Mouse (Mus musculus): ENCODE data around the gene Crb2. TPM values are rescaled to one million over a fixed set of nuclear protein-coding genes. Genes with fewer than 3 reads are reported as not detected.

The Crb2 gene
- 1.3 and 2.1 TPM in 2 replicates for polyA plus RNA-seq (2015; fragmentation: Nextera tagmentation; extraction: Ambion mirVana)

GRCm38 (mm10) chr2:37776016-37776415 is at the start of gene Crb2:
Gene Crb2 (plus strand): TSS chr2:37776249.
- H3K4me1 ChIP-seq (replicated peaks), result peaks cover 44% of the 10 kb centered on the region

GRCm38 (mm10) chr2:37731241-37731801 is 44.7 kb upstream of the Crb2 start:
- ATAC-seq (replicated peaks; ENCODE audit: insufficient number of reproducible peaks, insufficient read depth, low FRiP score, low read depth), result no peak
- 86% methylated on average over 5 of the region's 5 CpGs for WGBS

More at GRCm38 (mm10) chr2:37776016-37776415, at the start of gene Crb2:
- H3K27ac ChIP-seq, result no peak within 1 kb of the TSS
- H3K27me3 ChIP-seq, result peaks cover 21% of the 10 kb centered on the region
- peak within 1 kb of the TSS; percentile 40 for H3K4me3 ChIP-seq
- WGBS, result 7% methylated on average over 16 of the region's 18 CpGs
- H3K36me3 ChIP-seq, result no peaks in the 10 kb centered on the region
- H3K4me2 ChIP-seq, result peak within 1 kb of the TSS; percentile 65
- ATAC-seq (replicated peaks; ENCODE audit: insufficient number of reproducible peaks, insufficient read depth, low FRiP score, low read depth), result no peak
- H3K9me3 ChIP-seq (replicated peaks), result no peaks in the 10 kb centered on the region
- H3K9ac ChIP-seq, result peak within 1 kb of the TSS; percentile 33

GRCm38 (mm10) chr2:37734979-37735806 is 40.9 kb upstream of the Crb2 start:
- Histone ChIP-seq H3K4me1 (replicated peaks) (peaks cover 11% of the 10 kb centered on the region), H3K36me3 (no peaks in the 10 kb centered on the region), H3K4me3 (peak overlapping the region; percentile 15), H3K9me3 (replicated peaks) (no peaks in the 10 kb centered on the region), H3K9ac (no peak overlapping the region), H3K27me3 (no peaks in the 10 kb centered on the region), H3K27ac (no peak overlapping the region), H3K4me2 (peak overlapping the region; percentile 48)
- no peak; the same call in 1 of the 2 replicates for ATAC-seq (replicated peaks; ENCODE audit: insufficient number of reproducible peaks, insufficient read depth, low FRiP score, low read depth)
- 12% methylated on average over 17 of the region's 17 CpGs for WGBS

More at GRCm38 (mm10) chr2:37731241-37731801, 44.7 kb upstream of the Crb2 start:
- Histone ChIP-seq H3K4me1 (replicated peaks) (peaks cover 11% of the 10 kb centered on the region), H3K4me2 (no peak overlapping the region), H3K4me3 (no peak overlapping the region), H3K36me3 (no peaks in the 10 kb centered on the region), H3K9ac (no peak overlapping the region), H3K27me3 (no peaks in the 10 kb centered on the region), H3K9me3 (replicated peaks) (no peaks in the 10 kb centered on the region), H3K27ac (no peak overlapping the region)

- Histone ChIP-seq H3K27me3 (no peaks in the 10 kb centered on the region), H3K4me3 (peak overlapping the region; percentile 15), H3K4me2 (peak overlapping the region; percentile 48), H3K9ac (no peak overlapping the region), H3K27ac (no peak overlapping the region), H3K9me3 (replicated peaks) (no peaks in the 10 kb centered on the region), H3K36me3 (no peaks in the 10 kb centered on the region), H3K4me1 (replicated peaks) (peaks cover 11% of the 10 kb centered on the region)
- 43% methylated on average over 1 of the region's 1 CpGs for WGBS
- ATAC-seq (replicated peaks; ENCODE audit: insufficient number of reproducible peaks, insufficient read depth, low FRiP score, low read depth), result no peak
Measured at GRCm38 (mm10) chr2:37735807-37736188, 40.3 kb upstream of the Crb2 start.

DNA sequence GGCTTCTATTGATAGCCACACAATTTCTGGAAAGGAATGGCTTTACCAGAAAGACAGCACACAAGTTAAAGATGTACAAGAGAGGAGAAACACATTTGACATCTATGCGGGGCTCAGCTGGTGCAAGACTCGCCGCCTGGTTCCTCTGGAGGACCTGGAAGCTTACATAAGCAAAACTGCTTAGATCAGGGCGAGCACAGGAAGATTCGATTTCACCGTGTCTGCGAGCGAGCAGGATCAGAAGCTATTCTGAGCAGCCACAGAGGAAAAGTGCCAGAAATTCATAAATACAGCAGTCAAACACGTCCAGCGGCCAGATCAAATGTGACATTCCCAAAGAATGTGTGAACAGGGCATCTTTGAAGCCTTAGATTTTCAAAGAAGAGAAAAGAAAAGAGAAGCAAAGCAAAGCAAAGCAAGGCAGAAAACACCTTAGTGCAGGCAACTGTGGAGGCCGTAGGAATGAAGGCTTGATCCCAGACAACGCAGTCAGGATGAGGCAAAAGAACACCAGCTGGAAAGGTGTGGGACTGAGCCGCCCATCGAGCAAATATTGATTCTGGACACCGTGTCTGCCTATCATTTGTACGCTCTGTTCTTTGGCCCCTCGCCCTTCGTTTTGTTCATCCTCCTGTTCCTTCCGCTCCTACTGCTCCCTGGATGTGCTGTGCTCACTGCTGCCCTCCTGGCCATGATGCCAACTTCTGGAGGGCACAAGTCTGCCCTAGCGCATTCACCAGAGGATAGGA is 34.1 kb upstream of the Crb2 start:
- H3K4me1 ChIP-seq (replicated peaks), result no peaks in the 10 kb centered on the region
- no peak overlapping the region for H3K4me2 ChIP-seq
- H3K27me3 ChIP-seq, result no peaks in the 10 kb centered on the region
- no peak for ATAC-seq (replicated peaks; ENCODE audit: insufficient number of reproducible peaks, insufficient read depth, low FRiP score, low read depth)
- no peaks in the 10 kb centered on the region for H3K36me3 ChIP-seq
- no peaks in the 10 kb centered on the region for H3K9me3 ChIP-seq (replicated peaks)
- no peak overlapping the region for H3K9ac ChIP-seq
- H3K27ac ChIP-seq, result no peak overlapping the region
- no peak overlapping the region for H3K4me3 ChIP-seq
- 65% methylated on average over 20 of the region's 20 CpGs for WGBS

- WGBS, result 89% methylated on average over 10 of the region's 10 CpGs
- H3K27ac ChIP-seq, result no peak overlapping the region
- H3K27me3 ChIP-seq, result no peaks in the 10 kb centered on the region
- H3K4me3 ChIP-seq, result no peak overlapping the region
- peaks cover 17% of the 10 kb centered on the region for H3K4me1 ChIP-seq (replicated peaks)
- no peak overlapping the region for H3K9ac ChIP-seq
- H3K9me3 ChIP-seq (replicated peaks), result no peaks in the 10 kb centered on the region
- ATAC-seq (replicated peaks; ENCODE audit: insufficient number of reproducible peaks, insufficient read depth, low FRiP score, low read depth), result no peak
- H3K36me3 ChIP-seq, result no peaks in the 10 kb centered on the region
- no peak overlapping the region for H3K4me2 ChIP-seq
Measured at GRCm38 (mm10) chr2:37744773-37745395, 31.2 kb upstream of the Crb2 start.

- H3K9me3 ChIP-seq (replicated peaks), result no peaks in the 10 kb centered on the region
- no peak for ATAC-seq (replicated peaks; ENCODE audit: insufficient number of reproducible peaks, insufficient read depth, low FRiP score, low read depth)
- H3K27me3 ChIP-seq, result no peaks in the 10 kb centered on the region
- H3K4me3 ChIP-seq, result no peak overlapping the region
- no peak overlapping the region for H3K4me2 ChIP-seq
- H3K9ac ChIP-seq, result no peak overlapping the region
- no peaks in the 10 kb centered on the region for H3K36me3 ChIP-seq
- 86% methylated on average over 5 of the region's 5 CpGs for WGBS
- peaks cover 17% of the 10 kb centered on the region for H3K4me1 ChIP-seq (replicated peaks)
- H3K27ac ChIP-seq, result no peak overlapping the region
Measured at GRCm38 (mm10) chr2:37746293-37747049, 29.6 kb upstream of the Crb2 start.

DNA sequence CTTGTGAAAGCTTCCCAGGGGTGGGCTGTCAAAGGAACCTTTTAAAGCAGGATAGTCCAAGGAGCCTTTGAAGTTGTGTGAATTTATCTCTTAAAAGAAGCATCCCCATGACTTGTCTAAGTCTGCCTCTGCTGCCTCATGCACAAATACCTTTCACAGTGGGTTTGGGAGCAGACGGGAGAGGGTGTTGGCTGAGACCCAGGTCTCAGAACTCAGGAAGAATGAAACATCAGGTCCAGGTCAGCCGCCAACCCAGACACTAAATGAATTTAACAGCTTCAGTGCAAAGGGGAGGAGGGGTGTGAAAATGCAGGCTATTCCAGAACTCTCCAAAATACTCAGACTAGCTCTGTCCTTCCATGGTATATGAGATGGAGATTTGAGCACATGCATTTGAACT is 28.1 kb upstream of the Crb2 start:
- Histone ChIP-seq H3K4me2 (no peak overlapping the region), H3K27me3 (no peaks in the 10 kb centered on the region), H3K36me3 (no peaks in the 10 kb centered on the region), H3K4me3 (no peak overlapping the region), H3K4me1 (replicated peaks) (peaks cover 17% of the 10 kb centered on the region), H3K9ac (no peak overlapping the region), H3K9me3 (replicated peaks) (no peaks in the 10 kb centered on the region), H3K27ac (0 out of 2 replicates have a peak overlapping the region, but pooled peaks have one; percentile 68)
- WGBS, result 23% methylated on average over 2 of the region's 2 CpGs
- no peak for ATAC-seq (replicated peaks; ENCODE audit: insufficient number of reproducible peaks, insufficient read depth, low FRiP score, low read depth)

DNA sequence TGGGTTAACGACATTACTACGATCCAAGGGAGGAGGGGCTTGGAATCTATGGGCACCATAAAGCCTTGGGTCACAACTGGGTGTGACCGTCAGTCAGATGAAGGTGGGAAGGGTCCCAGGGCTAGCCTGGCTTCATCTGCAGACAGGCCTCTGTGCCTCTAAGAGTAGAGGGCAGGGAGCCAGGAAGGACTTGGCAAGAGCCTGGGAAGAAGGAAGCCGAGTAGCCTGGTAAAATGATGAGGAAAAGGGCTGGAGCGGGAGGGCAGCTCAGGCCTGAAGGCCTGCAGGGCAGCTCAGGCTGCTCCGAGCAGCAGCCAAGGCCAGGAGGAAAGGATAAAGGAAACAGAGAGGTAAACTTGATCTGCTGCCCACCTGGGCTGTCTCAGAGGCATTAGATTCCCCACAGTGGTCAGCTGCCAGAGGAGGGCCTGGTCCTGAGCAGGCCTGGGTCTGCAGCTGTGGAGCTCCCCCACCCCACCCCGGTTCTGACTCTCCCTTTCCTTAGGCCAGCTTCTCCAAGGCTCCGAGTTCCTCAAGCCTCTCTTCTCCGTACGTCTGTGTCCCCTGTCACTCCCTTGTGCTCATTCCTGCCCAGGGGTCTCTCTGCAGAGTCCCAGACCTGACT is 27.5 kb upstream of the Crb2 start:
- Histone ChIP-seq H3K9ac (no peak overlapping the region), H3K4me1 (replicated peaks) (peaks cover 17% of the 10 kb centered on the region), H3K27ac (peak overlapping the region; percentile 68), H3K4me2 (no peak overlapping the region), H3K36me3 (no peaks in the 10 kb centered on the region), H3K27me3 (no peaks in the 10 kb centered on the region), H3K9me3 (replicated peaks) (no peaks in the 10 kb centered on the region), H3K4me3 (no peak overlapping the region)
- ATAC-seq (replicated peaks; ENCODE audit: insufficient number of reproducible peaks, insufficient read depth, low FRiP score, low read depth), result peak; percentile 61; the same call in 1 of the 2 replicates
- WGBS, result 50% methylated on average over 10 of the region's 10 CpGs

GRCm38 (mm10) chr2:37749323-37749722 is 26.7 kb upstream of the Crb2 start:
- no peaks in the 10 kb centered on the region for H3K27me3 ChIP-seq
- H3K27ac ChIP-seq, result 0 out of 2 replicates have a peak overlapping the region, but pooled peaks have one; percentile 68
- H3K9me3 ChIP-seq (replicated peaks), result no peaks in the 10 kb centered on the region
- H3K4me2 ChIP-seq, result no peak overlapping the region
- no peak overlapping the region for H3K4me3 ChIP-seq
- no peak for ATAC-seq (replicated peaks; ENCODE audit: insufficient number of reproducible peaks, insufficient read depth, low FRiP score, low read depth)
- peaks cover 17% of the 10 kb centered on the region for H3K4me1 ChIP-seq (replicated peaks)
- H3K9ac ChIP-seq, result no peak overlapping the region
- WGBS, result 31% methylated on average over 6 of the region's 6 CpGs
- H3K36me3 ChIP-seq, result no peaks in the 10 kb centered on the region

All from heart, embryonic 15.5 days (tissue).